Mouse (Mus musculus) naive thymus-derived CD4-positive, alpha-beta T cell, adult 2 months (primary cell): Measurements from ENCODE around the gene Bicra.

Experiments used
- DNase-seq: peaks from one replicate; pipeline ENCODE4 v3.0.0-alpha.2; 2011; ENCODE audit warnings: low read depth

Gene Bicra

GRCm38 (mm10) chr7:16014521-16015175 lies 33.1 kb downstream of the Bicra start:
- DNase-seq: no peak

DNA sequence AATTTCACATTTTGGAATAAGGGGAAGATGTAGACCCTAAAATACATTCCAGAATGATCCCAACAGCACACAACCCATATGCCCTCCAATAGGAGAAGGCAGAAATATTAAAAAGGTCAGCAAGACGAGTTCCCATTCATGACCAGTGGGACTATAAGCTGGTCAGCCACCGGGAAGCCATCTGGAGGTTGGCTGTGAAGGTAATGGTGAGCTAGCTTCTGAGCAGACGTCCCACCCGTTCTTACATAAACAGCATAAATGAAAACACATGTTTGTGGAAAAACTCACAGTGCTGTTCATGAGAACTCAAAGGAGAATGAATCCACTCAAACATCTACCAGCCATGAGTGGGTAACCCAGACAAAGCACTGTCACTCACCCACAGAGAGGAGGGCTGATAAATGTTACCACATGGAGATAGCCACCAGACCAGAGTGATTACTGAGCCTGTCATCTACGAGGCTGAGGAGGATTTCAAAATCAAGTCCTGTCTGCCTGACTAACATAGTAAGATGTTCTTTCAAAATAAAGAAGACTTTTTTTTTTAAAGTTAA lies 33.9 kb downstream of the Bicra start:
- DNase-seq: no peak

GRCm38 (mm10) chr7:16012576-16013263 lies 35.0 kb downstream of the Bicra start:
- peak; percentile 59 for DNase-seq

DNA sequence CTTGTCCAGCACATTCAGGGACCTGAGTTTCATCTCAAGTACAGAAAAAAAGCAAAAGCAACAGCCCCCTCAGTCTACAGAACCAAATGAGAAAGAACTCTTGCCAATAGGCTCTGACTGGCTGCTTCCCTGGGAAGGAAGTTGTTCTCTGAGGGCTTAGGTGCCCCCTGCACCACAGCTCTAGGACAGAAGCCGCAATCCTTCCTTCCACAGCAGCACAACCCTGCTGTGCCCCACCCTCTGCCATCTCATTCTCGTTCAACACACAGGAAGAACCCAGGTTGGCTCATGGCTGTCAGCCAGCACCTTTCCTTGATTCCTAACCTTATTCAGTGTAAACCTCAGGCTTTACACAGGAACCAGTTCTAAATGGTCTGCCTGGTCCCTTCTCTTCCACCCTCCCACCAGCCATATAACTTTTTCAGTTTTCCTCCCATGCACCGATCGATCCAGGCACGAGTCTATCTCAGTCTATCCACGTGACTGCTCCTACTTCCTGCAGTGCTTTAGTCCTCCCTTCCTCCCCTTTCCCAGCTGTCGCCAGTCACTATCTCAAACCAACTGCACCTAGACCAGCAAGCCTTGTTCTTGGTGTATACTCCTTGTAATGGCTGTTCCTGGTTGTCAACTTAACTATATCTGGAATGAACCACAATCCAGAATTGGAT lies 36.2 kb downstream of the Bicra start:
- DNase-seq: peak; percentile 43

- DNase-seq: no peak
These were observed 37.1 kb downstream of the Bicra start for GRCm38 (mm10) chr7:16010649-16011048.

GRCm38 (mm10) chr7:16009636-16010035 lies 38.1 kb downstream of the Bicra start:
- no peak for DNase-seq

DNA sequence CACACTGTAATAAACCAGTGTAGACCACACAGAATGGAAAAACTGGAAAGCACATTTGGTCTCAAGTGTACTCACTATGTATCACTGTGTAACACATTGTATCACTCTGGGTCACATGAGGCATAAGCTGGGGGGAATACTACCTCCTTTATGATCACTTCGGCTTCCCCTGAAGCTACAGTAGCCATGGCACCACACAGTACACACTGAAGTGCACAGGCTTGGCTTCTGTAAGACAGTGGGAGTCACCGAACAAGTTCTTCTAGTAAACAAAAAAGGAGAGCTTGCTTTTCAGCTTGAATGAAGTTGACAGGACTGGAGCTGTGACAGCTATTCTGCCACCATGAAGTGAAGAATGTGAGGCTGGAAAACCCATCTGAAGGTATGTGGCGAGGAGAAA lies 42.7 kb downstream of the Bicra start:
- DNase-seq: peak; percentile 36

GRCm38 (mm10) chr7:16004177-16004856 lies 43.4 kb downstream of the Bicra start:
- no peak for DNase-seq

- no peak for DNase-seq
These were observed 44.7 kb downstream of the Bicra start for GRCm38 (mm10) chr7:16003032-16003431.

- DNase-seq: peak; percentile 35
These were observed 45.5 kb downstream of the Bicra start for GRCm38 (mm10) chr7:16002171-16002570.

DNA sequence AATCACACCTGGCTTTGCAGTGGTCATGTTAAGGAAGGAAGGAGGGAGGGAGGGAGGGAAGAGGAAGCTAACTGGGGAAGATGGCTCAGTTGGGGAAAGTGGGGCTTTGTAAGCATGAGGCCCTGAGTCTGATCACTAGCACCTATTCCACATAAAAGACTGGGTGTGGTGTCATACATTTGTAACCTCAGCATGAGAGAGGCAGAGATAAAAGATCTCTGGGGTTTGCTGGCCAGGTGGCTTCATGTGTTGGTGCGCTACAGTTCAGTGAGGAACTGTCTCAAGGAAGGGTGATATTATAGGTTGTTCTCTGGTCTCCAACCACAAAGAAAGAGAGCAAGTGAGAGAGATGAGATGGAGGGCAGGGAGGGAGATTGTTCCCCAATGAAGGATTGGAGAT lies 46.0 kb downstream of the Bicra start:
- DNase-seq: peak; percentile 73

GRCm38 (mm10) chr7:15993789-15994188 lies 53.9 kb downstream of the Bicra start:
- no peak for DNase-seq

- DNase-seq: no peak
These were observed 54.6 kb downstream of the Bicra start for GRCm38 (mm10) chr7:15993152-15993551.

- no peak for DNase-seq
These were observed 56.0 kb downstream of the Bicra start for GRCm38 (mm10) chr7:15991764-15992163.

GRCm38 (mm10) chr7:15987661-15988356 lies 59.9 kb downstream of the Bicra start:
- DNase-seq: no peak

- peak; percentile 81 for DNase-seq
These were observed 64.9 kb downstream of the Bicra start for GRCm38 (mm10) chr7:15982729-15983407.

DNA sequence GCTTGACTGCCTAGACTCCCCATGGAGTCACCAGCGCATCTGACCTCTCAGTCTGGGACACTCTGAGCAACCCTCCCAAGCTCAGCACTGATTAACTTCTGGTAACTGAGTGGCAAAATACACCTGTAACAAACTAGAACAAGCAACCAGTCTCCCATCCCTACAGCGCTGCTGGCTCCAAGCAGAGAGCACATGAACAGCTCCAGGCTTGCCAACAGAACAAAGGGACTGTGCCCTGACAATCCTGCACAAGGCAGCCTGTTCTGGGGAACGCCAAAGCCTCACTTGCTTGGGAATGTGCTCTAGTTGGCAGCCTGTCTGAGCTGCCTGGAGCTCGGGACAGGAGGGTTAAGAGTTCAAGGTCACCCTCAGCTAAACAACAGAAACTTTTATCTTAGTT lies 66.2 kb downstream of the Bicra start:
- no peak for DNase-seq

- no peak for DNase-seq
These were observed 67.5 kb downstream of the Bicra start for GRCm38 (mm10) chr7:15980246-15980645.

- peak; percentile 62 for DNase-seq
These were observed 71.8 kb downstream of the Bicra start for GRCm38 (mm10) chr7:15975904-15976303.

GRCm38 (mm10) chr7:15975451-15975850 lies 72.3 kb downstream of the Bicra start:
- no peak for DNase-seq

DNA sequence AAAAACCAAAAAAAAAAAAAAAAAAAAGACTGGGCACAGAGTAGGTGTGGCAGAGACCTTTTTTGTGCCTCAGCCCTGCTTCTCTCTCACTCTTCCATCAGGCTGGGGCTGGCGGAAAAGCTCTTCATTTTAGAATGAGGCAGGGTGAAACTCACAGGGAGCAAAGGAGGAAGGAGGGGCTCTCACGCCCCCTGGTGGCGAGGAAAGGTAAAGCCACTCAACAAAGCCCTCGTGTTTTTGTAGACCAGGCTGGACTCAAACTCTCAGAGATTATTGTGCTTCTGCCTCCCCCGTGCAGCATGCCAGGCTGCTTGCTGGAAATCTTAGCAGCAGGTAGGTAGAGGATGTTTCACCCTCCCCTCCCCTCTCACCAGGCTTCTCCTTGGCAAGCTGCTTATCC lies 73.0 kb downstream of the Bicra start:
- DNase-seq: peak; percentile 82
